Mouse (Mus musculus): ENCODE results near the gene Rasa3.

Gene Rasa3

DNA sequence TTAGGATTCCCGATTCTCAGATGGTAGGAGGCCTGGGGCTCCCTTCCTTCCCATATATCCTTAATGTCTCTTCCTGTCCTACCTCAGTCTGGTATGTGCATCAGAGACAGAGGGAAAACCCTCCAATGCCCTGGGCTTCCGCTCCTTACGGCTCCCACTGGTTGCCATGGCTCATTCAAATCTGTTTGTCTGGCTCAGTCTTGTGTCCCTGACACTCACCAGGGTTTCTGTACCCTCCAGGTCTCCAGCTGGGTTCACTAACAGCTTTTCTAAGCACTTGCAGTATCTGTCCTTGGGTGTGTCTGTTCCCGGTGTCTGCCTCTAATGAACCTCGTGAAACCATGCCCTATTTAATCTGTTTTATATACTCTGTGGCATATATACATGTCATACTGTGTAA is 135.9 kb downstream of the Rasa3 start:
- no peak for DNase-seq

DNA sequence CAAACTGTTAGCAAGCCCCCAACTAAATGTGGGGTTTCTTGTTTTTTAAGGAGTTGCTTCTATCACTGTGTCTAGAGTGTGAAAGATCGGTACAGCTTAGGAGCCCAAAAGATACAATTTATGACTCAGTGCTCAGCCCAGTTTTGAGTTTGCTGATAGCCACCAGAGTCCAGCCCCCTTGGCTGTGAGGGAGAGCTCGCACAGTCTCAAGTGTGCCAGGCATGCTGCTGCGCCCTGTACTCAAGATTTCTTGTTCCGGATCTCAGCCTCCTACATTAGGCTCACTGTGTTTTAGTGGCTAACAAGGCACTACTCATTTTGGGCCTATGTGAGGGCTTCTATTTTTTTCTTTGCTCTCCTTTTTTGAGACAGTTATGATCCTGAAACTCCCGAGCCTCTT is 137.3 kb downstream of the Rasa3 start:
- no peak for DNase-seq

DNA sequence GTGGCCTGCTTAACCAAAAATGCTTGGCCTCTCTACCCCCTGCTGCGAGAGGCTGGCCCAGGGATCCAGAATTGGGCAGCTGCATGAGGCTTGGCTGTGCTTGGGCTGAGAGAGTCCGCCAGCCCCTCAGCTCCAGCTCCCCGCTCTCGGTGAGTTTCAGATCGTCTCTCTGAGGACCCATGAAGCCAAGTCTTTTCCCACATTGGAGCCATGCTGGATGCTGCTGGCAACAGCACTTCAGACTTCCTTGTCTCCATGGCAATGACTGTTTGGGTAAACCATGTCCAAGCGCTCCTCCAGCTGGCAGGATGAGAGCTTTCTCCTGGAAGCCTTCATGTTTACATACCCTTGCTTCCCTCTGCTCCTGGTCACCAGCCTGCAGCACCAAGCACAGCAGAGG is 138.6 kb downstream of the Rasa3 start:
- peak in 1 of 2 experiments; percentile 64 for DNase-seq

DNA sequence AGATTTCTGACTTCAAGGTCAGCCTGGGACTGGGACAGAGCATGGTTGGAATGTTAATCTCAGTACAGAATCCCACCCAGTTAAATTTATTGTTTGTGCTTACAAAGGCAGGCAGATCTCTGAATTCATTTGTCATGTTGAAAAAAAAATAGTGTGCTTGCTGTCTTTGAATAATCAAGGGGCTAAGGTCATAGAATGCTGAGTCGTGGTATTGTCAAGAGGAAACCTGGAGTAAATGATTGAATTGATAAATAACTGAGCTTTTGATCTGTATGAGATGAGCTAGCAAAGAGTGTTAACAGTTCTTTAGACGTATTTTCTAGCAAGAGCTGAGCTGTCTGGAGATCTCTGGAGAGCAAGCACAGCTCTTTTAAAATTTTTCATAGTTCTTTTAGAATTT is 140.3 kb downstream of the Rasa3 start:
- no peak for DNase-seq

DNA sequence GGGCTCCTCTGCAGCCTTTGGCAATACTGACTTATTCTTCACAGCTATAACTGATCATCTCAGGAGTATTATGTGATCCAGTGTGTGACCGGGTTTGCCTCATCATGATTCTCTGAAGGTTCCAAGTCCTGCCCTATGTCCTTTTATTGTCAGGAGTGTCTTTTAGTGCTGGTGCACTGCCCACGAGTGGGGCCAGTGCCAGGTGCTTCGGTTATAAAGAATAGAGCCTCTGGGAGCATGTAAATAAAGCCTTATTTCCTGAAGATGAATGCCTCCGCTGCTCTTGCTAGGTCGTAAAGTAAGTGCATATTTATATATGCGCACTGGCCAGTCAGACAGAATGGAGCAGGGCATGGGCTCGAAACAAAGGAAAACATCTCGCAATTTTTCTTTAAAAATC is 144.3 kb downstream of the Rasa3 start:
- DNase-seq = peak in 1 of 2 experiments; percentile 38

DNA sequence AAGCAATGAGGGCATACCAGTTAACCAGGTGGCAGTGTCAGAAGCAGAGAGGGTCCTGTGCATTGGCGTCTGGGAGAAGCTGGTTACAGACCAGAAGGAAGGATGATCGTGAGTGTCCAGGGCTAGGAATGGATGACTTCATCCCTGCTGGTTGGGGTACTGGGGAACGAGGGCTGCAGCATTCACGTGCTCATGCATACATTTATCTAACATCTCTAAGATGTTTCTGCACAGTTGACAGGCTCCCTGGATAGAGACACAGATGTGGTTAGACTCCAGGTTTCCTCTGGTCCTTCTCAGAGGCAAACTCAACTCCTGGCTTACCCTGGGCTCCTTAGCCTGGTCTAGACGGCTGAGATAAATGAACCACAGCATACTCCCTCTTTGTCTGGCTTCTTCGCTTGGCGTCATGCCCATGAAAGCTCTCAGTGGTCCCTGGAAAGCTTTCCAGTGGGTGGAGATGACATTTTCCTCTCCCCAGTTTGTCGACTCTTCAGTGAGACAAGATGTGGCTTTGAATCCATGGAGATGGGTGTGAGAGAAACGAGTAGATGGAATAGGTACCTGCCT is 145.7 kb downstream of the Rasa3 start:
- DNase-seq = peak; percentile 42

DNA sequence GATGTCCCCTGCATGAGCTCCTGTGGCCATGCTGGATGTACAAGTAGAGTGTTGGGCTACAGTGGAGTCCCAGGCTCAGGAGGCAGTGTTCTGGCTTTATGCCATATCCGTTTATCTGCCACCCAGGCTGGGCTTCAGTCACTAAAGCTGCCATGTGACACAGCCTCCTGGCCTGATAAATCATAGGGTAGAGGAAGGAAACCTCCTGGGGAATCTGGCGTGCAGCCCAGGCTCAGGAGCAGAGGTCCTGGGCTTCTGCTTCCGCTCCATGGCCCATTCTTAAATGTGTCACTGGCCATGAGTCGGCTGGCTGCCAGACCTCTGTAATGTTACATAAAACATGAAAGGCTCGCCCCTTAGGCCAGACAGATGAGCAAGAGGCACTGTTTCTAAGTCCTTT is 146.5 kb downstream of the Rasa3 start:
- peak; percentile 99 for DNase-seq

DNA sequence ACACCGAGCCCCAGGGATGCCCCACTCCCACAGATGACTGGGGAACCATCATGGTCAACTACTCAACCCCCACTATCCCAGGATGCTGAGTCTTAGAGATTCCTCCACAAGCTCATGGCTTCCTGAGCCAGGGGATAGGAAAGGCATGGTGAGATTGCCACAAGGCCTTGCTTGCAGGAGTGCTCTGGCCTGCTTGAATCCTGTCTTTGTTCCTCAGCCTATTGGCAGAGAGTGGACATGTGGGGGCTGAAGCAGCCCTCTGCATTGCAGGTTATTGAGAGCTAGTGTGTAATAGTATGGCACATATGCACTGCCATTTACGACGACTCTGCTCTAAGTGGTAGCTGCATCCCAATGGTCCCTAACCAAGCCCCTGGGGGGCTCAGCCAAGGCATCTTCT is 147.0 kb downstream of the Rasa3 start:
- no peak for DNase-seq

DNA sequence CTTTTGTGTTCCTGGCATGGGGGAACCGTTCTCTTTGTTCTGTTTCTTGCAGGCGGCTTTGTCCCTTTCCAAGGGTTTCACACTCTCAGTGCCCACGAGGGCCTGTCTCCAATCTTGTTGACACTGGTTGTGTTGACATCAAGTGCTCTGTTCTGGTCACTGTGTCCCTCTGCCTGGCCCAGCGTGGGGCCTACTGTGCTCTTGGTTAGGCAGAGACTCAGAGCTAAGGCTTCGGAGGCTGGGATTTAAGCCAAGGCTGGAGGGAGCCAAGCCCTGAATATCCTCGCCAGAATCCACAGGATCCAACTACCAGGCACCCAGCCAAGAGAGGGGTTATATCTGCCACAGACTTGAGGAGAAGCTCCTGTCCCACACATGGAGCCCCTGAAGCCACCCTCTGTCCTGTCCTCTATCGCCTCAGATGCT is 147.5 kb downstream of the Rasa3 start:
- DNase-seq = peak; percentile 93 to 94

DNA sequence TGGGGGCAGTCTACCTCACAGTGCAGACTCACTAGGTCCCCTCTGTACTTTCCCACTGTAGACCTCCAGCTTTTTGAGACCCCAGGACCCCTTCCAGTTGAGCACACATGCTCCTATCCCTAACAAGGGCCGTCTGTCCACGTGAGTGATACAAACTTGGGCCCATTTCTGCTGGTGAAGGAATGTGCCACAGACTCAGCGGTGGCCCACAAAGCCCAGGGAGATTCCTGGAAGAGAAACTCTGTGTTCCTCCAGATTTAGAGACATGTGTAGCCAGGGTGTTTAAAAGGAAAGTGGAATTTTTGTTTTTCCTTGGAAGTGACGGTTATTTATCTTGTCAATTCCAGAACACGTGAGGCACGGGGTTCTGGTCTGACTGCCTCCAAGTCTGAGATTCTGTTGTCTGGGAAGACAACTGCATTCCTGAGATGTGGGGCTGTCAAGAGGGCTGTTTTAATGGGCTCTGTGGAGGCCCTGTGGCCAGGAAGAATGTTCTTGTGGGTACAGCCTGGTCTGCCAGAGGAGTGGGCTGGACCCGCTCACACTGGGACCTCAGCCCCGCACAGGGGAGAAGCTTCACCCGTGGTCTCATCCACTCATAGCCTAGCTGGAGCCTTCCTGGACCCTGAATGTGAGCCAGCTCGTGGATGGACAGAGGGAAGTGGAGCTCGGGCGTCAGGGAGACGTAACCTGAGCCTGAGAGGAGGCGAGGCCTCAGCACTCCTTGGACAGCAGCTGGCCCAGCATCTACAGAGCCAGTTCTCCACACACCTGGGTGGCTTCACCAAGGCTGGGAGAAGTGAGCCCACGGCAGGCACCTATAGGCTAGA is 148.2 kb downstream of the Rasa3 start:
- DNase-seq = peak; percentile 44 to 48

DNA sequence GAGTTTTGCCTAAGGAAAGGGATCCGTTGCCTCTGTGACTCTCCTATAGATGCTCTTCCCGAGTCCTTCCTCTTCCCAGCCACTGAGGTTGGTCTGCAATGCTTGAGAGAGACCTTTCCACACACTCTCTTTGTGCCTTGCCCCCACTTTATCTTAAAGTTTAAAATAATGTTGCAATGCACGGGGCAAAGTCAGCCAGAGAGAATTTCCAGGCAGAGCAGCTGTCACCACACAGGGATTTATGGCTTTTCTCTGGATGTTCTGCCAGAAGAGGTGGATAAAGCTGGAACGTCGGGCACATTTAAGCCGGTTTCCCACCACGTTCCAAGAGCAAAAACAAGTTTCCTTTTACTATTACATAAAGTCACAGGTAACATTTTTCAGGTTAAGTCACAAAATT is 156.0 kb downstream of the Rasa3 start:
- no peak for DNase-seq

DNA sequence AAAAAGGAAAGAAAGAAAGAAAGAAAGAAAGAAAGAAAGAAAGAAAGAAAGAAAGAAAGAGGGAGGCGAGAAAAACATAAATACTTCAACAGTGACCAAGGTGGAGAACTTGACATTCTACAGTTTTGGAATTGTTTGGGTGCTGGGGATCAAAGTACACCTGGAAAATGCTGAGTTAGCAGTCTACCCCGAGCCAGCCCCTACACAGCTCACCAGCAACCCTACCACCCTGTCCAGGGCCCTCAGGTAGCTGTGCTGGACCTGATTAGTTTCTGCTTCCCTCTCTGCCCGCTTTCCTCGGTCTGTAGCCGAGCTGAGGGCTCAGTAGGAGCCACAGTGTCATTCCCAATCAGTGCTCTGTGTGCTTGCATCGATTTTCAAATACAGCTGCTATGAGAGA is 157.1 kb downstream of the Rasa3 start:
- no peak for DNase-seq

DNA sequence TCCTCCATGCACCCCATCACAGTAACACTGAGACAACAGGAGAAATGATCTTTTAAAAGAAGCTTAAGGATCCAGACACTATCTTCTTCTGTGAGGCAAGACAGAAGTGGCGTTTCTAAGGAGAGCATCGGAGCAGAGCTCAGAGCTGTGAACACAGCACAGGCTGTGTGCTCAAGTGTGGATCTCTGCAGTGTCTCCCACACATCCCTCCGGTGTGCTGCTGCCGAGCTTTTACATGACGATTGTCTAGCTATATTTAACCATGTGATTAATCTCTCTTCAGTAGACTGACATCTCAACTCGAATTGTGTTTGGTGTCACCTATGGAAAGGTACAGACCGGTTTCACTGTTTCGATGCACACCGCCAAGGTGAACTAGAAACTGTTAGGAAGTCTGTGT is 157.9 kb downstream of the Rasa3 start:
- no peak for DNase-seq

DNA sequence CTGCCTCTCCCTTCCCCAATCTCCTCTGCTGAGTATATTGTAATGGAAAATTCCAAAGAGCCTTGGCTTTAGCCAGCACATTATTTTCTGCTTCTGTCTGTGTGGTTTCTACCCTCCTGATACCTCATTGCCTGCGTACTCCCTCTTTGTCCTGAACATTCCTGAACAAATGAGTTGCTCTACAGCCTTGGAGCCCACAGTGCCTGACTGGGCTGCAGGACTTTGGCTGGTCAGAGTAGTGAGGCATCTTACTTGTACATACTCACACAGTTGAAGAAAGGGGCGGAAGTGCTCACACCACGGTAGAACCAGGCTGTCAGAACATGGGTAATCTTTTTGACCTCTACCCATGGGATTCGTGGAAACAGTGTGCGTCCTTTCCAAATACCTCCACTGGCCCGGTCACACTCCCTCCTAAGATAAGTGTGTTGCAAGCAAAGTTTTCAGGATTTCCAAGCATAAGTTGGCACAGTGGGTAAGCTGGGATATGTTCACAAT is 160.1 kb downstream of the Rasa3 start:
- no peak for DNase-seq
